In genomic region chr4:26929879-26930481, GRCm38 (mm10) we compare ENCODE assay signal across 12 mouse cellular contexts.
A peak's percentile ranks its signal among the peaks of the same experiment; 100 is the strongest.
DNase-seq lines count a peak whose midpoint lies in the region; ATAC-seq and TF ChIP-seq lines count a peak whose summit lies in the region.
"Had no signal": no experiment of that assay in that cellular context is flagged by ENCODE, and none has a peak within 500 bp of the region (broad histone marks: within the 10 kb centered on the region; RNA-seq: fewer than 3 reads in every experiment).

No protein-coding gene starts in this region.

- no peaks in the 10 kb centered on the region for H3K9me3 ChIP-seq in kidney, postnatal 0 days (replicated peaks; ENCODE audit: low read length)
- no peaks in the 10 kb centered on the region for H3K9me3 ChIP-seq in embryonic facial prominence, embryonic 13.5 days
- H3K9me3 ChIP-seq in midbrain, embryonic 15.5 days, result no peaks in the 10 kb centered on the region
- H3K9me3 ChIP-seq: embryonic facial prominence, embryonic 12.5 days; limb, embryonic 12.5 days had no signal

- TF ChIP-seq CTCF in kidney, postnatal 0 days (IDR thresholded peaks at IDR 0.05; ENCODE audit: low read depth), result peak; percentile 70
- TF ChIP-seq CTCF in gastrocnemius, adult 2 months (IDR thresholded peaks at IDR 0.05), result no peak

- H3K27ac ChIP-seq in kidney, postnatal 0 days, result no peak overlapping the region
- no peak overlapping the region for H3K27ac ChIP-seq in embryonic facial prominence, embryonic 13.5 days
- no peak overlapping the region for H3K27ac ChIP-seq in midbrain, embryonic 15.5 days
- H3K27ac ChIP-seq in gastrocnemius, adult 2 months, result no peak overlapping the region
- H3K27ac ChIP-seq: embryonic facial prominence, embryonic 12.5 days; limb, embryonic 12.5 days had no signal

- H3K9ac ChIP-seq in kidney, postnatal 0 days (ENCODE audit: low read depth, low read length), result no peak overlapping the region
- H3K9ac ChIP-seq in embryonic facial prominence, embryonic 13.5 days, result no peak overlapping the region
- no peak overlapping the region for H3K9ac ChIP-seq in midbrain, embryonic 15.5 days
- H3K9ac ChIP-seq: embryonic facial prominence, embryonic 12.5 days; limb, embryonic 12.5 days had no signal

- 56% methylated on average over 6 of the region's 6 CpGs for WGBS in kidney, postnatal 0 days
- WGBS in embryonic facial prominence, embryonic 13.5 days, result 38% methylated on average over 6 of the region's 6 CpGs
- WGBS in midbrain, embryonic 15.5 days, result 45% methylated on average over 6 of the region's 6 CpGs

- intact Hi-C loops in gastrocnemius, adult 2 months (cut with DNase I), result no loop called here

- H3K4me2 ChIP-seq in kidney, postnatal 0 days (ENCODE audit: low read length), result no peak overlapping the region
- peak overlapping the region; percentile 11; the same call in 1 of the 2 replicates for H3K4me2 ChIP-seq in embryonic facial prominence, embryonic 13.5 days
- no peak overlapping the region for H3K4me2 ChIP-seq in midbrain, embryonic 15.5 days
- H3K4me2 ChIP-seq: embryonic facial prominence, embryonic 12.5 days; limb, embryonic 12.5 days had no signal

- DNase-seq in kidney, postnatal 0 days (ENCODE audit: low spot score), result peak; percentile 77
- DNase-seq in kidney, adult 18-20 months, result no peak
- peak; percentile 70 for DNase-seq in ES-CJ7 (ENCODE audit: low read depth, low spot score)
- no peak for DNase-seq in gastrocnemius, adult 2 months
- DNase-seq in right cerebral cortex, postnatal 25 days, result no peak
- no peak for DNase-seq in natural killer cell, adult 2 months (ENCODE audit: low spot score in 2 of 2)
- DNase-seq: heart, postnatal 14 days; thymus, adult 2 months had no signal

- H3K4me1 ChIP-seq in kidney, postnatal 0 days (replicated peaks; ENCODE audit: insufficient read depth, low read length), result no peaks in the 10 kb centered on the region
- 0 out of 2 replicates have a peak, but pooled peaks cover 3% of the 10 kb centered on the region for H3K4me1 ChIP-seq in embryonic facial prominence, embryonic 13.5 days
- no peaks in the 10 kb centered on the region for H3K4me1 ChIP-seq in midbrain, embryonic 15.5 days
- H3K4me1 ChIP-seq: embryonic facial prominence, embryonic 12.5 days; limb, embryonic 12.5 days had no signal

- H3K27me3 ChIP-seq in kidney, postnatal 0 days (ENCODE audit: insufficient read depth, low read length), result no peaks in the 10 kb centered on the region
- no peaks in the 10 kb centered on the region for H3K27me3 ChIP-seq in embryonic facial prominence, embryonic 13.5 days
- no peaks in the 10 kb centered on the region; the same call in 1 of the 2 replicates for H3K27me3 ChIP-seq in midbrain, embryonic 15.5 days (replicated peaks)
- H3K27me3 ChIP-seq: embryonic facial prominence, embryonic 12.5 days; limb, embryonic 12.5 days had no signal

- no peak overlapping the region for H3K4me3 ChIP-seq in kidney, postnatal 0 days (replicated peaks; ENCODE audit: low read depth, low read length)
- no peak overlapping the region for H3K4me3 ChIP-seq in embryonic facial prominence, embryonic 13.5 days
- H3K4me3 ChIP-seq in midbrain, embryonic 15.5 days, result no peak overlapping the region
- H3K4me3 ChIP-seq in gastrocnemius, adult 2 months, result no peak overlapping the region
- H3K4me3 ChIP-seq: embryonic facial prominence, embryonic 12.5 days; limb, embryonic 12.5 days had no signal

- H3K36me3 ChIP-seq in kidney, postnatal 0 days (ENCODE audit: insufficient read depth, low read length), result no peaks in the 10 kb centered on the region
- H3K36me3 ChIP-seq in embryonic facial prominence, embryonic 13.5 days, result no peaks in the 10 kb centered on the region
- H3K36me3 ChIP-seq in midbrain, embryonic 15.5 days (replicated peaks), result no peaks in the 10 kb centered on the region
- H3K36me3 ChIP-seq: embryonic facial prominence, embryonic 12.5 days; limb, embryonic 12.5 days had no signal

- no peak for ATAC-seq in kidney, postnatal 0 days (replicated peaks; ENCODE audit: low FRiP score, low read depth)
- ATAC-seq in embryonic facial prominence, embryonic 13.5 days (ENCODE audit: insufficient number of reproducible peaks, insufficient read depth, low FRiP score, low TSS enrichment, low read depth), result no peak
- peak; percentile 87 for ATAC-seq in midbrain, embryonic 15.5 days (replicated peaks)

Comparison
In these comparisons a context has a peak if more than half of its experiments do, and no peak if none do; other contexts are left out.
1. DNase-seq: peak in kidney, postnatal 0 days (single experiment) and ES-CJ7 (single experiment); none in kidney, adult 18-20 months (single experiment), gastrocnemius, adult 2 months (single experiment), right cerebral cortex, postnatal 25 days (single experiment) and natural killer cell, adult 2 months (0 of 2).